Mouse (Mus musculus) small intestine, adult 2 months (tissue): ENCODE measurements around the gene Rbm42.

Source experiments
- CTCF ChIP-seq: fragments of 200-500 bp; IDR thresholded peaks from 2 replicates; pipeline ENCODE4 v1.5.1; 2012; ENCODE audit warnings: low read depth, mild to moderate bottlenecking, control low read depth, inconsistent platforms, low read length, moderate library complexity, mixed read lengths; ENCODE audit not compliant: insufficient replicate concordance, insufficient read length; ENCODE audit errors: extremely low read depth
- POLR2A ChIP-seq: fragments of 200-500 bp; IDR thresholded peaks from 2 replicates; pipeline ENCODE4 v1.6.1; 2012; ENCODE audit warnings: low read depth, mild to moderate bottlenecking, control low read depth, inconsistent platforms, low read length, moderate library complexity

DNA sequence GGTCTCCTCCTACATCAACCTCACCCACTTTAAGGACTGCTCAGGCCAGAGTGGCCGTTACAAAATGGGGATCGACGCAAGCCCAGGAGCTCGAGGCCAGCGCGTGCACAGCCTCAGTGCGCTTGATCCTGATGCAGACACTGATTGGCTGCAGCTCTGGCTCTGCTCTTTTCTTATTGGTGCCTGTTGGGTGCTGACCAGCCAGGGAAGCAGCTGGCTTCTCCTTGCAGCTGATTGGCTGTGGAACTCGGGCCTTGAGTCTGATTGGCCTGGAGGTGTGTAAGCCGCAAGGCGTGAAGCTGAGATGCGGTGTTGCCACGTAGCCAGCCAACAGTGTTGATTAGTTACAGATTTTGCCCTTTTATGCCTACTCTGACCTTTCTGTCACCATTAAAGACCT lies 51.3 kb downstream of the Rbm42 start, which contains the start of gene Zbtb32:
- TF ChIP-seq CTCF (no peak), POLR2A (no peak)
